Mouse (Mus musculus) spleen, adult 2 months (tissue): Measurements from ENCODE around the gene Sema6d.

Experiments used
- CTCF ChIP-seq: fragments of 200-500 bp; IDR thresholded peaks from 2 replicates; pipeline ENCODE4 v1.5.1; 2011; ENCODE audit warnings: mild to moderate bottlenecking, inconsistent platforms; ENCODE audit not compliant: insufficient read depth, insufficient read length, insufficient replicate concordance; ENCODE audit errors: extremely low read depth
- POLR2A ChIP-seq: fragments of 200-500 bp; IDR thresholded peaks from 2 replicates; pipeline ENCODE4 v1.6.1; 2011; ENCODE audit warnings: low read depth, low read length, inconsistent platforms

DNA sequence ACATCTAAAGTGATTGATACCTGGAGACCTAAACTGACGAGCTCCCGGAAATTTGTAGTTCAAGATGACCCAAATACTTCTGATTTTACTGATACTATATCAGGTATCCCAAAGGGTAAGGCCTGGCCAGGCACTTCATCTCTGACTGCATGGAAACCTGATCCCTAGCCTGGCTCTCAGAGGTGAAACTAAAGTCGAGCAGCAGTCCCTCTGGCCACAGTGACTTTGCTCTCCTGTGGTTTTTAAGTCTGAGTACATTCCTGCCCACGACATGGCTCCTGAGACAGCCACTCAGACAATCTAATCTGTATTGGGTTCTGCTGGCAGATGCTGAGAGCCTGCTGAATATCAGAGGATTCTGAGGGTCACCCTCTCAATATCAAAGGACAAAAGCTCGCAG lies 572.5 kb downstream of the Sema6d start:
- no peak for TF ChIP-seq POLR2A
- TF ChIP-seq CTCF: no peak
